Mouse (Mus musculus) neural tube, embryonic 11.5 days (tissue): ENCODE data around the gene Xpo5. TPM values are rescaled to one million over a fixed set of nuclear protein-coding genes. Genes with fewer than 3 reads are reported as not detected.

Source experiments
- ATAC-seq: fragments of 200-750 bp; cut with Nextera tagmentation; 2 replicates; pipeline ENCODE4 v1.8.0; 2017; ENCODE audit warnings: moderate number of reproducible peaks, mild to moderate bottlenecking, moderate TSS enrichment, moderate library complexity; ENCODE audit not compliant: insufficient read depth, low FRiP score, low TSS enrichment
- DNase-seq: peaks from one replicate; pipeline ENCODE4 v3.0.0-alpha.2; 2015; ENCODE audit warnings: low spot score
- H3K27ac ChIP-seq: fragments of 300-500 bp; sonication (generic); 2 replicates; pipeline ENCODE4 v1.5.1; 2014; ENCODE audit warnings: low read depth, mild to moderate bottlenecking, low read length
- H3K27me3 ChIP-seq: fragments of 300-500 bp; sonication (generic); 2 replicates; pipeline ENCODE4 v1.6.1; 2014; ENCODE audit warnings: mild to moderate bottlenecking, low read length, mixed read lengths; ENCODE audit not compliant: control insufficient read depth, insufficient read depth
- H3K36me3 ChIP-seq: fragments of 300-500 bp; sonication (generic); 2 replicates; pipeline ENCODE4 v1.6.1; 2014; ENCODE audit warnings: mild to moderate bottlenecking, low read length, moderate library complexity, mixed read lengths; ENCODE audit not compliant: control insufficient read depth, insufficient read depth
- H3K4me1 ChIP-seq: fragments of 300-500 bp; sonication (generic); 2 replicates; pipeline ENCODE4 v1.6.1; 2014; ENCODE audit warnings: low read length, mixed read lengths; ENCODE audit not compliant: control insufficient read depth, insufficient read depth
- H3K4me2 ChIP-seq: fragments of 300-500 bp; sonication (generic); 2 replicates; pipeline ENCODE4 v1.6.1; 2014; ENCODE audit warnings: low read depth, mild to moderate bottlenecking, moderate library complexity
- H3K4me3 ChIP-seq: fragments of 300-500 bp; sonication (generic); 2 replicates; pipeline ENCODE4 v1.5.1; 2014; ENCODE audit warnings: low read depth, low read length
- H3K9ac ChIP-seq: fragments of 300-500 bp; sonication (generic); 2 replicates; pipeline ENCODE4 v1.6.1; 2014; ENCODE audit warnings: mild to moderate bottlenecking, low read length
- H3K9me3 ChIP-seq: fragments of 300-500 bp; sonication (generic); 2 replicates; pipeline ENCODE4 v1.6.1; 2016; ENCODE audit warnings: low read length; ENCODE audit not compliant: control insufficient read depth
- WGBS: fragments of 180-500 bp; shearing (Covaris S2); extraction: QIAGEN DNeasy Blood & Tissue Kit; methylation state at CpG from one replicate; pipeline ENCODE4 v1.1.7; 2014; 5-methylcytosine and 5-hydroxymethylcytosine counted together
- polyA plus RNA-seq: library from polyadenylated mRNA; unstranded; fragments of >200 nt; fragmentation: Nextera tagmentation; extraction: Ambion mirVana; gene quantifications from 2 replicates; pipeline ENCODE4 v1.2.1, GENCODE M21; 2014

Gene Xpo5
- polyA plus RNA-seq, 1 experiment from 2014 or later: 73.4 TPM

GRCm38 (mm10) chr17:46221601-46222000 is 19.0 kb downstream of the Xpo5 start:
- DNase-seq (no peak), ATAC-seq (no peak)
- Histone ChIP-seq H3K4me3 (no peak overlapping the region), H3K4me1 (no peaks in the 10 kb centered on the region), H3K36me3 (peaks cover 31% of the 10 kb centered on the region), H3K27ac (no peak overlapping the region), H3K4me2 (no peak overlapping the region), H3K27me3 (no peaks in the 10 kb centered on the region), H3K9ac (no peak overlapping the region), H3K9me3 (no peaks in the 10 kb centered on the region)
- WGBS: 95% methylated on average over 3 of the region's 3 CpGs

GRCm38 (mm10) chr17:46227576-46227975 is 25.0 kb downstream of the Xpo5 start:
- Histone ChIP-seq H3K4me1 (no peaks in the 10 kb centered on the region), H3K36me3 (peaks cover 36% of the 10 kb centered on the region), H3K27ac (no peak overlapping the region), H3K9me3 (no peaks in the 10 kb centered on the region), H3K27me3 (no peaks in the 10 kb centered on the region), H3K4me2 (no peak overlapping the region), H3K9ac (no peak overlapping the region), H3K4me3 (no peak overlapping the region)
- DNase-seq (no peak), ATAC-seq (no peak)
- 85% methylated on average over 7 of the region's 7 CpGs for WGBS

GRCm38 (mm10) chr17:46236067-46236466 is 33.5 kb downstream of the Xpo5 start:
- no peak for DNase-seq
- no peak overlapping the region for H3K9ac ChIP-seq
- 80% methylated on average over 1 of the region's 1 CpGs for WGBS
- no peak overlapping the region for H3K27ac ChIP-seq
- peaks cover 24% of the 10 kb centered on the region for H3K36me3 ChIP-seq
- H3K4me3 ChIP-seq: no peak overlapping the region
- H3K9me3 ChIP-seq: no peaks in the 10 kb centered on the region
- ATAC-seq: no peak
- no peaks in the 10 kb centered on the region for H3K27me3 ChIP-seq
- no peak overlapping the region for H3K4me2 ChIP-seq
- H3K4me1 ChIP-seq: no peaks in the 10 kb centered on the region

GRCm38 (mm10) chr17:46237079-46237478 is 34.5 kb downstream of the Xpo5 start:
- Histone ChIP-seq H3K4me3 (no peak overlapping the region), H3K4me2 (no peak overlapping the region), H3K9ac (no peak overlapping the region), H3K4me1 (no peaks in the 10 kb centered on the region), H3K36me3 (peaks cover 31% of the 10 kb centered on the region), H3K9me3 (no peaks in the 10 kb centered on the region), H3K27ac (no peak overlapping the region), H3K27me3 (no peaks in the 10 kb centered on the region)
- DNase-seq: no peak
- 91% methylated on average over 6 of the region's 6 CpGs for WGBS
- no peak for ATAC-seq

- 88% methylated on average over 5 of the region's 5 CpGs for WGBS
- Histone ChIP-seq H3K4me3 (no peak overlapping the region), H3K4me2 (no peak overlapping the region), H3K36me3 (peaks cover 35% of the 10 kb centered on the region), H3K9me3 (no peaks in the 10 kb centered on the region), H3K27me3 (no peaks in the 10 kb centered on the region), H3K9ac (no peak overlapping the region), H3K4me1 (no peaks in the 10 kb centered on the region), H3K27ac (no peak overlapping the region)
- no peak for ATAC-seq
- DNase-seq: no peak
These were observed 34.9 kb downstream of the Xpo5 start for GRCm38 (mm10) chr17:46237480-46237879.

GRCm38 (mm10) chr17:46239516-46240114 is 37.0 kb downstream of the Xpo5 start:
- Histone ChIP-seq H3K4me2 (no peak overlapping the region), H3K4me1 (no peaks in the 10 kb centered on the region), H3K27me3 (no peaks in the 10 kb centered on the region), H3K9me3 (no peaks in the 10 kb centered on the region), H3K27ac (no peak overlapping the region), H3K4me3 (no peak overlapping the region), H3K36me3 (peaks cover 39% of the 10 kb centered on the region), H3K9ac (no peak overlapping the region)
- no peak for DNase-seq
- WGBS: 92% methylated on average over 15 of the region's 15 CpGs
- ATAC-seq: no peak

GRCm38 (mm10) chr17:46241471-46241870 is 38.9 kb downstream of the Xpo5 start:
- Histone ChIP-seq H3K4me1 (peaks cover under 1% of the 10 kb centered on the region; the same call in 1 of the 2 replicates), H3K4me3 (no peak overlapping the region), H3K36me3 (peaks cover 42% of the 10 kb centered on the region), H3K27ac (no peak overlapping the region), H3K4me2 (no peak overlapping the region), H3K27me3 (no peaks in the 10 kb centered on the region), H3K9me3 (no peaks in the 10 kb centered on the region), H3K9ac (no peak overlapping the region)
- WGBS: 87% methylated on average over 11 of the region's 11 CpGs
- ATAC-seq: no peak
- no peak for DNase-seq

- H3K4me3 ChIP-seq: no peak overlapping the region
- peaks cover 7% of the 10 kb centered on the region for H3K4me1 ChIP-seq
- H3K27ac ChIP-seq: no peak overlapping the region
- H3K9ac ChIP-seq: no peak overlapping the region
- H3K9me3 ChIP-seq: no peaks in the 10 kb centered on the region
- no peak overlapping the region for H3K4me2 ChIP-seq
- H3K27me3 ChIP-seq: no peaks in the 10 kb centered on the region
- WGBS: 89% methylated on average over 13 of the region's 13 CpGs
- ATAC-seq: no peak
- DNase-seq: no peak
- H3K36me3 ChIP-seq: peaks cover 36% of the 10 kb centered on the region
These were observed 39.7 kb downstream of the Xpo5 start for GRCm38 (mm10) chr17:46242274-46242673.

GRCm38 (mm10) chr17:46242993-46243392 is 40.4 kb downstream of the Xpo5 start:
- Histone ChIP-seq H3K4me2 (no peak overlapping the region), H3K27ac (no peak overlapping the region), H3K27me3 (no peaks in the 10 kb centered on the region), H3K4me1 (peaks cover 7% of the 10 kb centered on the region), H3K36me3 (peaks cover 34% of the 10 kb centered on the region), H3K4me3 (no peak overlapping the region), H3K9me3 (no peaks in the 10 kb centered on the region), H3K9ac (no peak overlapping the region)
- 84% methylated on average over 4 of the region's 4 CpGs for WGBS
- ATAC-seq: no peak
- no peak for DNase-seq
